Mouse (Mus musculus) spleen, adult 18-20 months (tissue): Measurements from ENCODE around the gene Pom121.

Experiments
- DNase-seq, 2 experiments: peaks; one replicate each; pipeline ENCODE4 v3.0.0; 2022; ENCODE audit warnings: mixed read lengths in 2 of 2

The Pom121 gene

DNA sequence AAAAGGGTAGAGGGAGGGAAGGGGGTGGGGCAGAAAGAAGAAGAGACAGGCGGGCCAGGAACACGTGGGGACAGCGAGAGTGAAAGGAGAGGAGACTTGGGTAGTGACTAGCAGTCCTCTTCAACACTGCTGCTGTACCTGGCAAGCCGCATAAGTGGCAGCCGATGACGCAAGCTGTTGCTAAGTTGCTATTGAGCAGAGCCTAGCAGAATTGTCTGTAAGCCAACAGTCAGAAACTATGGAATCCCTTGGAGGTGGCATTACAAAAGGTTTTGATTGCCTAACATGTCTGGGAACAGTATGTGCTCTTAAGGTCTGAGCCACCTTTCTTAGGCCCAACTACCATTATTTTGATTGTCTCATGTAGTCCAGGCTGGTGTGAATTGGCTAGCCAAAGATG is 26.0 kb downstream of the Pom121 start:
- no peak for DNase-seq

DNA sequence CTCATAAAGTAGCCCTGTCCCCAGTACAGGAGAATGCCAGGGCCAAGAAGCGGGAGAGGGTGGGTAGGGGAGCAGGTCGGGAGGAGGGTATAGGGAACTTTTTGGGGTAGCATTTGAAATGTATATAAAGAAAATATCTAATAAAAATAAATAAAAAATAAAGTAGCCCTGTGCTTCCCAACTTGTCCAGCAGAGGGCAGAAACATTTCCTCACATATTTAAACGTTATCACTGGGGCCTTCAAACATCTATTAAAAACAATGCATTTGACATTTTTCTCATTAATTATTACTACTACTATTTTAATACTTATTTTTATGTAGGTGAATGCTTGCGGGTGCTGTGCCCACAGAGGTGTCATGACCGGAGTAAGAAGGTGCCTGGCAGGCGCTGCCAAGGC is 26.5 kb downstream of the Pom121 start:
- DNase-seq = no peak

DNA sequence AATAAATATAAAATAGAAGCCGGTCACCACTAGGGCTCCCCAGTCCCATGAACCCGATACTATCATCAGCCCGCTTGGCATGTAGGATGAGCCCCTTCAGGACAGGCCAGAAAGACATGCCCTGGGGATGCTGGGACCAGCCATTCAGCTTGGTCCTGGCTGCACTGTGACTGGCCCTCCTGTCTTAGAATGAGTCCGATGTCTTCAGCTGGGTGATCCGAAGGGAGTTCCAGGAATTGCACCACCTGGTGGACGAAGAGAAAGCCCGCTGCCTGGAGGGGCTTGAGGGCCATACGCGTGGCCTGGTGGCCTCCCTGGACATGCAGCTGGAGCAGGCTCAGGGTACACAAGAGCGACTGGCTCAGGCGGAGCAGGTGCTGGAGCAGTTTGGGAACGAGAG is 30.8 kb downstream of the Pom121 start:
- no peak for DNase-seq

DNA sequence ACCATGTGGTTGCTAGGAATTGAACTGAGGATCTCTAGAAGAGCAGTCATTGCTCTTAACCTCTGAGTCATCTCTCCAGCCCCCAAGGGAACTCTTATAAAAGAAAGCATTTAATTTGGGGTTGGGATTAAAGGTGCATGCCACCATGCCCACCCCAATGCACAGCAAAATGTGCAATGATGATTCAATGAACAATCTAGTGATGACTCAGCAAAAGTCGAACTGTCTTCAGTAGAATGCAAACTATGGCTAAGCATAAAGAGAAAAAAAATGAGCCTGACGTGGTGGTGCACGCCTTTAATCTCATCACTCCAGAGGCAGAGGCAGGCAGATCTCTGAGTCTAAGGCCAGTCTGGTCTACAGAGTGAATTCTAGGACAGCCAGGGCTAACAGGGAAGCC is 31.8 kb downstream of the Pom121 start:
- no peak for DNase-seq

DNA sequence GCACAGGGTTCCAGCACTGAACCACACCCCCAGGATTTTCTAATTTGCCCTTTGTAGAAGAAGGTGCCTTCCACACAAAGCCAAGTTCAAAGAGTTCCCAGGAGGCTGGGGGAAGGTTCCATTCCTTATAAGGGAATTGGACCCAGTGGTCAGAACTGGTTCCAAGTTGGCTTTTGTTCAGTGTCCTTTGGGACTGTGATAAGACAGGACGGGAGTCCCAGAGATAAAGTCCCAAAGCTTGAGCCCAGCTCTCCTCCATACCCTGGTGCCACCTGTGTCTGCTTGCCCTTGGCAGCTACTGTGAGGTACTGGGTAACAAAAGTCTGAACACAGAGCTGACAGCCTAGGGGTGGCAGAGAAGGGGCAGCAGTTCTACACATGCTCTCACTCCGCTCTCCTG is 34.6 kb downstream of the Pom121 start:
- no peak for DNase-seq

DNA sequence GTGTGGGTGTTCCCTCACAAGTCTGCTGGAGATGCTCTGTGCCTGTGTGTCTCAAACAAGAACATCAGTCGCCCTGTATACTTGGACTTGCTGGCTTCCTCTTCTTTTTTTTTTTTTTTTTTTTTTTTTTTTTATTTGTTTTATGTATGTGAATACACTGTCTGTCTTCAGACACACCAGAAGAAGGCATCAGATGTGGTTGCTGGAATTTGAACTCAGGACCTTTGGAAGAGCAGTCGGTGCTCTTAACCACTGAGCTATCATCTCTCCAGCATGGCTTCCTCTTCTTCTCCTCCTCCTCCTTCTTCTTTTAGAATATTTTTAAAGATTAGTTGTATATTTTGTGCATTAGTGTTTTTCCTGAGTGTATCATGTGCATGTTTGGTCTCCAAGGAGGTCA is 36.8 kb downstream of the Pom121 start:
- DNase-seq = peak; percentile 25 to 32

DNA sequence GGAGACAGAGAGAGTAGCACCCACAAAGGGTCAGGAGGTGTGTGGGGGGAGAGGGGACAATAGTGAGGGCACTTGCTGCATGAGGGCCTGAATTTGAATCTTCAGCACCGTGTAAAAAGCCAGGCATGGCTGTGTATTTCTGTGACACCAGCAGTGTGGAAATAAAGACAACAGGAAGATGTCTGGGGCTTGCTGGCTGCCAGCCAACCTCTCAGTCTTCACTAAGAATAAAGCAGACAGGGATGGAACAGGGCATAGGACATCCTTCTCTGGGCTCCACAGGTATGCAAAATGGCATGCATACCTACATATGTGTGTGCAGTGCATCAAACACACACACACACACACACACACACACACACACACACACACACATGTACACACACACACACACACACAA is 38.3 kb downstream of the Pom121 start:
- no peak for DNase-seq

DNA sequence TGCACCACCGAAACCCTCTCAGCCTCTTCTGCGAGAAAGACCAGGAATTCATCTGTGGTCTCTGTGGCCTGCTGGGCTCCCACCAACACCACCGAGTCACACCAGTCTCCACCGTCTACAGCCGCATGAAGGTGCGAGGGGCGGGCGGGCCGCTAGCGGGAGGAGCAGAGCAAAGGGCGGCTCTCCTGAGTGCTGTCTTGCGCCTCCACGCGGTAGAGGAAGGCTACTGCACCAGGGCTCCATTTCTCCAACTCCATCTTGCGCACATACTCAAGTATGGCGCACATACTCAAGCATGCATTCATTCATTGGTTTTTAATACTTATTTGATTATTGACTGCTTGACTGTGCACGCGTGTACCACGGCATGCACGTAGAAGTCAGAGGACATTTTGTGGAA is 40.8 kb downstream of the Pom121 start:
- DNase-seq = no peak

DNA sequence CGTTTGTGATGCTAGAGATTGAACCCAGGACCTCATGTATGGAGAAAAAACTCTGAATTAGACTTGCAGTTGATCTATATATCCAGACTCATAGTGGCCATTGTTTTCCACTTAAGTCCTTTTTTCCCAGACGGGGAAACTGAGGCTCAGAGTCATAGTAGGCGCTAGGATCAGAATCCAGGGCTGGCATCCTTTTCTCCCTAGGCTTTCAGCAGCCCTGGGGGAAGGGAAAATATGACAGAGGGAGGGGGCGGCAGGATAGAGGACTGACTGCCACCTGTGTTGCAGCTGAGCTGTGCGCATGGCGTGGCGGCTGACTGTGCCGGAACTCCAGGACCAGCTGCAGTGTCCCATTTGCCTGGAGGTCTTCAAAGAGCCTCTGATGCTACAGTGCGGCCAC is 41.4 kb downstream of the Pom121 start, which contains the start of gene Trim50:
TSS of gene Trim50 (plus strand) at position 301 of the 400 bp plus-strand sequence.
- no peak for DNase-seq

DNA sequence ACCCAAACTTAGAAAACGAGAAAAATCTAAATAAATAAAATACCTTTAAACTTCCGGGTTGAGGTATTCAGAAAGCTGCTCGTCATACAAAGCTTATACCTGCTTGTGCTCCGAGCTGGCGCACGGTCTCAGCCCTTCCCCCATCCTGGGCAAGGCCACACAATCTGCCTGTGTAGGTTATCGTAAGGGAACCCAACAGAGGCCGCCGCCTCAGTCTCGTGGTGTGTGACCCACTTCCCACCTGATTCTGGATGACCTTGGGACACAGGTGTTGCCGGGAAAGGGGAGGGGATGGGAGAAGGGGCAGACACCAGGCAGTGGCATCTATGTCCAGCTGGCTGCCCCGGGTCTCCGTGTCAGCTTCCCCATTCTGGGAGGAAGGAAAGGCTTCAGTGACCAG is 42.7 kb downstream of the Pom121 start:
- DNase-seq = no peak

DNA sequence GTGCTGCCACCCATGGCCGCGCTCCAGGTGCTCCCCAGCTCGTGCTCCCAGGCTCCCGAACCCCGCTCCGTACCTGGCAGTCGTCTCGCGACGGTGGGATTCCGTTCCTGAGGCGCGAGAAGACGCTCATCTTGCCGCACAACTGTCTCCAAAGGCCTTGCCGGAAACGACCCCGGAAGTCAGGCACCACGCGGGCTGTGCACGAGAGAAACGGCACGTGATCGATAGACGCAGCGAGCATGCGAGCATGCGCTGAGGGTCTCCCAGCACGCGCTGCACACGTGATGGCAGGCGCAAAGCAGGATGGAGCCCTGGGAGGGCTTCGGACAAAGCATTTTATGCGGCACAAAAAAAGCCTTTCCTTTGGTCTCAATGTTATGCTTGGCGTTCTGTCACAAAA is 44.5 kb downstream of the Pom121 start, which contains the start of gene Fkbp6:
TSS of gene Fkbp6 (minus strand) at position 183 of the 400 bp plus-strand sequence.
- no peak for DNase-seq

DNA sequence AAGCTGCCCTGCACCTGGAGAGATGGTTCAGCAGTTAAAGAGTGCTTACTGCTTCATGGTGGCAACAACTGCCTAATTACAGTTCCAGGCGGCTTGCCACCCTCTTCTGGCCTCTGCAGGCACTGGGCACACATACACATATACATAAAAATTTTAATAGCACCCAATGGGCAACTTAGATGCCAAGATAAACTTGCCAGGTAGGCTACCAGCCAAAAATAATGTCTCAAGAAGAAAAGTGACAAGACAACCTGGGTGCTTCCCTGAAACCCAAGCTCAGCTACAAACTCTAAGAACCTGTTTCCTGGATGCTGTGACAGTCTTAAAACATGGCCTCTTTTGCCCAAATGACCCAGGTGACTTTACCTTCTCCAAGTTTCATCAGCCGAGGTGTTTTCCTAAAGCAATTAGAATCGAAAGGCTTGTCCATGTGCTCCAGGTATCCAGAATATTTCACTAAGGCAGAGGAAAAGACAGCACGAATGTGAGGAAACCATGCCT is 46.8 kb downstream of the Pom121 start:
- no peak for DNase-seq

DNA sequence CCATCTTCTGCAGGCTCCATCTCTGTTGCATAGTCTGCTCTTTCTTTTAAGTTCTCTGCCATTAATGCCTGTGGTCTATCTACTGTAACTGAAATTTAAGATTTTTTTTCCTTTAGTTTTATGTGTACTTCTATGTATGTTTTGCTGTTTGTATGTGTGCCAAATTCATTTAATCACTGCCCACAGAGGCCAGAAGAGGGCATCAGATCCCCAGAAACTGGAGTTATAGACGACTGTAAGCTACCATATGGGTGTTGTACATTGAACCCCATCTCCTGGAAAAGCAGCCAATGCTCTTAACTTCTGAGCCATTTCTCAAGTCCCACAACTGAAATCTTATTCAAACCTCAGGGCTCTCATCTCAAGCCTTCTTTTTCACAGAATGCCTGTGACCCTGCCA is 47.9 kb downstream of the Pom121 start:
- DNase-seq = no peak

DNA sequence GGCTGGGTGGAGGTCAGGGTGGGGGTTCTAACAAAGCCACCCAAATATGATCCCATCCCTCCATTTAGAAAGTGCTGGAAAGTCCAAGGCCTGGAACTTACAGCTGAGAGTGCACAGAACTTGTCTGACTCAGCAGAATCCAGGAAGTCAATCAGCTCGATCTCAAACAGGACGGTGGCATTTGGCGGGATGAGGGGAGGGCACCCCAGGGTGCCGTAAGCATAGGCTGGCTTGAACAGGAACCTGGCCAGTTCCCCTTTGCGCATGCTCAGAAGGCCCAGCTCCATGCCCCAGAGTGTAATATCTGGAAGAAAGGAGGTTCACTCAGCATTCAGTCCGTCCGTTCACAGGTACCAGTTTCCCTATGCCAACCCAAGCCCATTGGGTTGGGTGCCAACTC is 48.4 kb downstream of the Pom121 start:
- DNase-seq = no peak

DNA sequence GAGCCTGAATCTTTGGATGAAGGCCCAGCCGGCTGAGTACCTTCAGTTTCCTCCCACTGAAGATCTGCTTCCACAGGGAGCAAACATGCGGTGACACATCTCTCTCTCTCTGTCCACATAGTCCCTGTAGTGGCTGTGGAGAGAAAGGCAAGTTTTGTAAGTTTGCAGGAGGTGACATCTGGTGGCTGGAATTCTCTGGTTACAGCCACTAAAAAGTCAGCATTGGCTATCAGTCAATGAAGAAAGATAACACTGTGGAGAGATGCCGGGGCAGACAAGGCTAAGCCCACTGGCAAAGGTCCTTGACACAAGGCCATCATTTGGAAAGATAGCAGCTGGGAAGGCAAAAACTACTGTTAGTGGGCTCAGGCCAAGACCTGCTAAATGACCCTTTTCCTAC is 56.8 kb downstream of the Pom121 start:
- no peak for DNase-seq

DNA sequence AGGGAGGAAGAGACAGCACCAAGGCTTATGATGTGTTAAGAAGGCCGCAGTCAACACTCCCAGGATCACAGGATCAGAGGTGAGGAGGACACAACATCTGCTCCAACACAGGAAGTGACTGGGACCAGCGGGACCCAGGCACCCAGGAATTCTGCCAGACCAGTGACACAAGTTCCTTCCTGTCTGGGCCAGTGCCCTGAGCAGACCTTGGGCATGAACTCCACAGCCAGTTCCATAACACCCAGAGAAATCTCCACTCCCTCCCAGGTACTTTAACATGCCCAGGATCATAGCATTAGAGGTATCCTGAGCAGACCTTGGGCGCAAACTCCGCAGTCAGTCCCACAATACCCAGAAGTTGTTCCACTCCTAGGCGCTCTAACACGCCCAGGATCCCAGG is 63.2 kb downstream of the Pom121 start:
- DNase-seq = no peak

DNA sequence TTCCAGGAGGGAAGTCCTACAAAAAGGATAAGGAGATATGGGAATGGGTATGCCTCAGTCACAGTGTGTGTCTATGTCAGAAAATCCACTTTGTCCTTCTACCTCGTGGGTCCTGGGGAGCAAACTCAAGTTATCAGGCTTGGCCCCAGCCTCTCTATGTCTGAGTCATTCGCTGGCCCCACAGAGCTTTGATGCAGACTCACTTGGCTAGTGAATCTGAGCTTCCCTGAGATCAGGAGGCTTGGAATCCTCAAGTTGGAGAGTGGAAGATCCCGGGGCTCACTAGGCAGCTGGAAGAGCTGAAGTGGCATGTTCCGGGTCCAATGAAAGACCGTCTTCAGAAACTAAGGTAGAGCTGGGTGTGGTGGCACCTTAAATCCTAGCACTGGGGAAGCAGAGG is 64.1 kb downstream of the Pom121 start:
- DNase-seq = no peak

DNA sequence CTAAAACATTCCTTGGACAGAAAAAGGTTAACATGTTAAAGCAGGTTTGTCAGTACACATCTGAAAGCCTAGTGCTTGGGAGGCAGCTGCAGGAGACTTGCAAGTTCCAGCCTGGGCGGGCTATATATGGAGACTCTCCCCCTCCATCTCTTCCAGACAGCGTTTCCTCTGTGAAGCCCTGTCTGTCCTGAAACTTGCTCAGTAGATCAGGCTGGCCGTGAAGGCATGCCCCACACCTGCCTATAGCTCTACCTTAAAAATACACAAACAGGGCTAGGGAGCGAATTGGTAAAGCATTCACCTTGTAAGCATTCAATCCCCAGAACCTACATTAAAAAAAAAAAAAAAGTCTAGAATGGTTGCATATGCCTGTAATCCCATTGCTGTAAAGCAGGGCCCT is 64.9 kb downstream of the Pom121 start:
- no peak for DNase-seq
